Mouse (Mus musculus) retina, adult 2 months (tissue): ENCODE data around the gene Pgpep1l.

Experiments used
- DNase-seq: peaks from one replicate; pipeline ENCODE4 v3.0.0-alpha.2; 2012; ENCODE audit warnings: low read depth, low spot score

Gene Pgpep1l

GRCm38 (mm10) chr7:68218879-68219278 lies 45.2 kb downstream of the Pgpep1l start:
- DNase-seq = peak; percentile 52

- no peak for DNase-seq
These were observed 48.4 kb downstream of the Pgpep1l start for GRCm38 (mm10) chr7:68215522-68216070.

- no peak for DNase-seq
These were observed 50.2 kb downstream of the Pgpep1l start for GRCm38 (mm10) chr7:68213842-68214241.

- DNase-seq = no peak
These were observed 52.1 kb downstream of the Pgpep1l start for GRCm38 (mm10) chr7:68211883-68212282.

GRCm38 (mm10) chr7:68210417-68210816 lies 53.6 kb downstream of the Pgpep1l start:
- no peak for DNase-seq

- DNase-seq = no peak
These were observed 55.0 kb downstream of the Pgpep1l start for GRCm38 (mm10) chr7:68209039-68209438.

GRCm38 (mm10) chr7:68205776-68206427 lies 58.1 kb downstream of the Pgpep1l start:
- DNase-seq = no peak

GRCm38 (mm10) chr7:68199609-68200008 lies 64.4 kb downstream of the Pgpep1l start:
- no peak for DNase-seq

GRCm38 (mm10) chr7:68193958-68194695 lies 69.9 kb downstream of the Pgpep1l start:
- no peak for DNase-seq

- DNase-seq = no peak
These were observed 74.2 kb downstream of the Pgpep1l start for GRCm38 (mm10) chr7:68189691-68190456.

- DNase-seq = no peak
These were observed 74.8 kb downstream of the Pgpep1l start for GRCm38 (mm10) chr7:68189211-68189610.
